Mouse (Mus musculus) liver, embryonic 12.5 days (tissue): ENCODE measurements around the gene Atg4a-ps. TPM values are rescaled to one million over a fixed set of nuclear protein-coding genes. Genes with fewer than 3 reads are reported as not detected.
"Not testable (repeated sequence)": the region's sequence is repeated elsewhere in the genome, so short reads cannot be mapped to it uniquely, and the experiment has no call there.

ENCODE experiments used
- ATAC-seq: fragments of 200-750 bp; cut with Nextera tagmentation; 2 replicates; pipeline ENCODE4 v1.8.0; 2017; ENCODE audit warnings: moderate number of reproducible peaks, mild to moderate bottlenecking, moderate library complexity
- H3K27ac ChIP-seq: fragments of 300-500 bp; sonication (generic); 2 replicates; pipeline ENCODE4 v1.5.1; 2016; ENCODE audit warnings: mild to moderate bottlenecking
- H3K27me3 ChIP-seq: fragments of 300-500 bp; sonication (generic); replicated peaks from 2 replicates; pipeline ENCODE4 v1.6.1; 2016; ENCODE audit warnings: mild to moderate bottlenecking, moderate library complexity
- H3K36me3 ChIP-seq: fragments of 300-500 bp; sonication (generic); 2 replicates; pipeline ENCODE4 v1.6.1; 2016; ENCODE audit warnings: mild to moderate bottlenecking, moderate library complexity
- H3K4me1 ChIP-seq: fragments of 300-500 bp; sonication (generic); 2 replicates; pipeline ENCODE4 v1.6.1; 2016
- H3K4me2 ChIP-seq: fragments of 300-500 bp; sonication (generic); 2 replicates; pipeline ENCODE4 v1.6.1; 2016; ENCODE audit warnings: mild to moderate bottlenecking, moderate library complexity
- H3K4me3 ChIP-seq: fragments of 300-500 bp; sonication (generic); 2 replicates; pipeline ENCODE4 v1.5.1; 2016; ENCODE audit warnings: mild to moderate bottlenecking, moderate library complexity
- H3K9ac ChIP-seq: fragments of 300-500 bp; sonication (generic); 2 replicates; pipeline ENCODE4 v1.6.1; 2016; ENCODE audit warnings: mild to moderate bottlenecking, moderate library complexity
- H3K9me3 ChIP-seq: fragments of 300-500 bp; sonication (generic); replicated peaks from 2 replicates; pipeline ENCODE4 v1.6.1; 2016; ENCODE audit warnings: mild to moderate bottlenecking, moderate library complexity
- WGBS: fragments of 180-500 bp; shearing (Covaris S2); methylation state at CpG from one replicate; pipeline ENCODE4 v1.1.7; 2016; ENCODE audit not compliant: insufficient replicate concordance; 5-methylcytosine and 5-hydroxymethylcytosine counted together
- polyA plus RNA-seq: library from polyadenylated mRNA; unstranded; fragments of >200 nt; fragmentation: Nextera tagmentation; extraction: Ambion mirVana; gene quantifications from 2 replicates; pipeline ENCODE4 v1.2.1, GENCODE M21; 2016

Atg4a-ps gene
- 0.11 TPM in 2 replicates for polyA plus RNA-seq

- 61% methylated on average over 2 of the region's 2 CpGs for WGBS
- H3K4me2 ChIP-seq, H3K27me3 ChIP-seq, H3K9ac ChIP-seq, ATAC-seq, H3K4me1 ChIP-seq, H3K36me3 ChIP-seq, H3K9me3 ChIP-seq, H3K27ac ChIP-seq, H3K4me3 ChIP-seq: not testable (repeated sequence)
These were observed at the start of gene Atg4a-ps for GRCm38 (mm10) chr3:103645968-103646367. Gene Atg4a-ps (minus strand): TSS chr3:103646068.

GRCm38 (mm10) chr3:103695556-103695955 lies 49.7 kb upstream of the Atg4a-ps start:
- H3K9ac ChIP-seq: no peak overlapping the region
- 43% methylated on average over 3 of the region's 3 CpGs for WGBS
- H3K4me2 ChIP-seq: no peak overlapping the region
- H3K9me3 ChIP-seq: no peaks in the 10 kb centered on the region
- no peak for ATAC-seq
- no peak overlapping the region for H3K27ac ChIP-seq
- H3K27me3 ChIP-seq: no peaks in the 10 kb centered on the region
- no peaks in the 10 kb centered on the region for H3K36me3 ChIP-seq
- no peaks in the 10 kb centered on the region for H3K4me1 ChIP-seq
- H3K4me3 ChIP-seq: no peak overlapping the region

GRCm38 (mm10) chr3:103690506-103690905 lies 44.6 kb upstream of the Atg4a-ps start:
- Histone ChIP-seq H3K4me1 (no peaks in the 10 kb centered on the region), H3K36me3 (no peaks in the 10 kb centered on the region), H3K4me2 (no peak overlapping the region), H3K27me3 (no peaks in the 10 kb centered on the region), H3K9ac (no peak overlapping the region), H3K4me3 (no peak overlapping the region), H3K27ac (no peak overlapping the region), H3K9me3 (no peaks in the 10 kb centered on the region)
- no peak for ATAC-seq
- WGBS: 58% methylated on average over 3 of the region's 3 CpGs

GRCm38 (mm10) chr3:103689043-103689442 lies 43.2 kb upstream of the Atg4a-ps start:
- Histone ChIP-seq H3K4me3 (no peak overlapping the region), H3K4me1 (no peaks in the 10 kb centered on the region), H3K9ac (no peak overlapping the region), H3K27me3 (peaks cover 10% of the 10 kb centered on the region; the same call in 1 of the 2 replicates), H3K4me2 (no peak overlapping the region), H3K27ac (no peak overlapping the region), H3K9me3 (no peaks in the 10 kb centered on the region), H3K36me3 (no peaks in the 10 kb centered on the region)
- ATAC-seq: no peak
- WGBS: 42% methylated on average over 1 of the region's 1 CpGs

- Histone ChIP-seq H3K9me3 (no peaks in the 10 kb centered on the region), H3K27ac (no peak overlapping the region), H3K4me1 (no peaks in the 10 kb centered on the region; the same call in 1 of the 2 replicates), H3K27me3 (peaks cover 29% of the 10 kb centered on the region; the same call in 1 of the 2 replicates), H3K36me3 (no peaks in the 10 kb centered on the region), H3K4me2 (no peak overlapping the region), H3K4me3 (no peak overlapping the region), H3K9ac (no peak overlapping the region)
- ATAC-seq: no peak
- 45% methylated on average over 5 of the region's 5 CpGs for WGBS
These were observed 38.1 kb upstream of the Atg4a-ps start for GRCm38 (mm10) chr3:103683966-103684319.

- Histone ChIP-seq H3K27ac (no peak overlapping the region), H3K9ac (no peak overlapping the region), H3K4me3 (no peak overlapping the region), H3K4me1 (no peaks in the 10 kb centered on the region; the same call in 1 of the 2 replicates), H3K4me2 (0 out of 2 replicates have a peak overlapping the region, but pooled peaks have one; percentile 3), H3K36me3 (no peaks in the 10 kb centered on the region), H3K9me3 (no peaks in the 10 kb centered on the region), H3K27me3 (peaks cover 29% of the 10 kb centered on the region; the same call in 1 of the 2 replicates)
- 12% methylated on average over 21 of the region's 21 CpGs for WGBS
- no peak for ATAC-seq
These were observed 37.5 kb upstream of the Atg4a-ps start for GRCm38 (mm10) chr3:103683234-103683965.

GRCm38 (mm10) chr3:103682473-103682872 lies 36.6 kb upstream of the Atg4a-ps start:
- H3K9me3 ChIP-seq: no peaks in the 10 kb centered on the region
- 45% methylated on average over 4 of the region's 4 CpGs for WGBS
- no peak overlapping the region for H3K9ac ChIP-seq
- no peak overlapping the region for H3K4me3 ChIP-seq
- H3K4me1 ChIP-seq: no peaks in the 10 kb centered on the region; the same call in 1 of the 2 replicates
- H3K4me2 ChIP-seq: no peak overlapping the region
- no peak for ATAC-seq
- H3K27ac ChIP-seq: no peak overlapping the region
- H3K36me3 ChIP-seq: no peaks in the 10 kb centered on the region
- peaks cover 29% of the 10 kb centered on the region; the same call in 1 of the 2 replicates for H3K27me3 ChIP-seq

GRCm38 (mm10) chr3:103678811-103679210 lies 32.9 kb upstream of the Atg4a-ps start:
- Histone ChIP-seq H3K4me2 (no peak overlapping the region), H3K27ac (no peak overlapping the region), H3K36me3 (no peaks in the 10 kb centered on the region), H3K9me3 (no peaks in the 10 kb centered on the region), H3K4me1 (no peaks in the 10 kb centered on the region; the same call in 1 of the 2 replicates), H3K9ac (no peak overlapping the region), H3K4me3 (no peak overlapping the region), H3K27me3 (peaks cover 16% of the 10 kb centered on the region; the same call in 1 of the 2 replicates)
- 52% methylated on average over 6 of the region's 6 CpGs for WGBS
- no peak for ATAC-seq

GRCm38 (mm10) chr3:103672716-103673115 lies 26.8 kb upstream of the Atg4a-ps start:
- no peak overlapping the region for H3K27ac ChIP-seq
- H3K4me2 ChIP-seq: no peak overlapping the region
- no peaks in the 10 kb centered on the region for H3K27me3 ChIP-seq
- no peak for ATAC-seq
- no peaks in the 10 kb centered on the region for H3K36me3 ChIP-seq
- H3K9me3 ChIP-seq: no peaks in the 10 kb centered on the region
- no peak overlapping the region for H3K4me3 ChIP-seq
- 0 out of 2 replicates have a peak, but pooled peaks cover 3% of the 10 kb centered on the region for H3K4me1 ChIP-seq
- H3K9ac ChIP-seq: no peak overlapping the region
- 43% methylated on average over 7 of the region's 7 CpGs for WGBS

GRCm38 (mm10) chr3:103672113-103672512 lies 26.2 kb upstream of the Atg4a-ps start:
- Histone ChIP-seq H3K4me2 (no peak overlapping the region), H3K9me3 (no peaks in the 10 kb centered on the region), H3K27ac (no peak overlapping the region), H3K36me3 (no peaks in the 10 kb centered on the region), H3K9ac (no peak overlapping the region), H3K4me3 (no peak overlapping the region), H3K4me1 (0 out of 2 replicates have a peak, but pooled peaks cover 3% of the 10 kb centered on the region), H3K27me3 (no peaks in the 10 kb centered on the region)
- WGBS: 56% methylated on average over 4 of the region's 4 CpGs
- no peak for ATAC-seq

- Histone ChIP-seq H3K27me3 (no peaks in the 10 kb centered on the region), H3K4me1 (no peaks in the 10 kb centered on the region), H3K9ac (no peak overlapping the region), H3K27ac (no peak overlapping the region), H3K4me2 (no peak overlapping the region), H3K4me3 (no peak overlapping the region), H3K36me3 (no peaks in the 10 kb centered on the region), H3K9me3 (no peaks in the 10 kb centered on the region)
- 85% methylated on average over 3 of the region's 3 CpGs for WGBS
- ATAC-seq: no peak
These were observed 17.5 kb upstream of the Atg4a-ps start for GRCm38 (mm10) chr3:103663385-103663784.

- Histone ChIP-seq H3K36me3 (no peaks in the 10 kb centered on the region), H3K4me1 (no peaks in the 10 kb centered on the region), H3K27me3 (no peaks in the 10 kb centered on the region), H3K4me2 (no peak overlapping the region), H3K4me3 (no peak overlapping the region), H3K9me3 (no peaks in the 10 kb centered on the region), H3K9ac (no peak overlapping the region), H3K27ac (no peak overlapping the region)
- 73% methylated on average over 8 of the region's 8 CpGs for WGBS
- no peak for ATAC-seq
These were observed 15.8 kb upstream of the Atg4a-ps start for GRCm38 (mm10) chr3:103661714-103662113.
